Mouse (Mus musculus): ENCODE measurements around the gene Trip6. TPM values are rescaled to one million over a fixed set of nuclear protein-coding genes. Genes with fewer than 3 reads are reported as not detected.

The Trip6 gene
- total and polyA plus RNA-seq, 2 experiments from 2014 or later, result 10.9 to 17.5 TPM

DNA sequence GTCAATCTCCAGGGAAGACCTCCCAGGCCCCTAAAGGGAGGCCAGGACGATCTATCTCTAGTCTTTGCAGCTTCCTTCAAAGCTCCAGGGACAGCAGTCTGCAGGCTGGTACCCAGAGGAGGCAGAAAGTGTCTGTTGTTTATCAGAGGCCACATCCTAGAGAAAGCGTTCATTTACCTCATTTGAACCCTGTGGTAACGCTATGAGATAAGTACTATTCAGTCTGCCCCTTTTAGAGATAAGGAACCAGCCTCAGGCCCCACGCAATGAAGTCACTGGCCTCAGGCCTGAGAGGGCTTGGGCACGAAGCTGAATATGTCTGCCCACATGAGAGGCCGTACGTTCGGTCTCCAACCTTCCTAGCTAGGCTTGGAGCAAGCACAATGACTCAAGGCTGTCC is 3.2 kb upstream of the Trip6 start:
- H3K9me3 ChIP-seq (ENCODE audit: low read length), result no peaks in the 10 kb centered on the region
- H3K27me3 ChIP-seq (ENCODE audit: insufficient read depth, low read length), result no peaks in the 10 kb centered on the region
- no peaks in the 10 kb centered on the region for H3K4me1 ChIP-seq (ENCODE audit: insufficient read depth, low read length)
- 89% methylated on average over 8 of the region's 8 CpGs for WGBS
- no peak for TF ChIP-seq CTCF (IDR thresholded peaks at IDR 0.05)
- no peak overlapping the region for H3K4me2 ChIP-seq (ENCODE audit: low read depth, low read length, poor library complexity, severe bottlenecking)
- H3K27ac ChIP-seq (ENCODE audit: low read depth, low read length), result no peak overlapping the region
- H3K4me3 ChIP-seq (ENCODE audit: low read depth, low read length), result no peak overlapping the region
- no peak for ATAC-seq (ENCODE audit: low FRiP score)
- no peak for DNase-seq (ENCODE audit: low spot score)
- H3K9ac ChIP-seq (replicated peaks; ENCODE audit: low read length, poor library complexity, severe bottlenecking), result no peak overlapping the region
- peaks cover 40% of the 10 kb centered on the region for H3K36me3 ChIP-seq (ENCODE audit: insufficient read depth, low read length)

DNA sequence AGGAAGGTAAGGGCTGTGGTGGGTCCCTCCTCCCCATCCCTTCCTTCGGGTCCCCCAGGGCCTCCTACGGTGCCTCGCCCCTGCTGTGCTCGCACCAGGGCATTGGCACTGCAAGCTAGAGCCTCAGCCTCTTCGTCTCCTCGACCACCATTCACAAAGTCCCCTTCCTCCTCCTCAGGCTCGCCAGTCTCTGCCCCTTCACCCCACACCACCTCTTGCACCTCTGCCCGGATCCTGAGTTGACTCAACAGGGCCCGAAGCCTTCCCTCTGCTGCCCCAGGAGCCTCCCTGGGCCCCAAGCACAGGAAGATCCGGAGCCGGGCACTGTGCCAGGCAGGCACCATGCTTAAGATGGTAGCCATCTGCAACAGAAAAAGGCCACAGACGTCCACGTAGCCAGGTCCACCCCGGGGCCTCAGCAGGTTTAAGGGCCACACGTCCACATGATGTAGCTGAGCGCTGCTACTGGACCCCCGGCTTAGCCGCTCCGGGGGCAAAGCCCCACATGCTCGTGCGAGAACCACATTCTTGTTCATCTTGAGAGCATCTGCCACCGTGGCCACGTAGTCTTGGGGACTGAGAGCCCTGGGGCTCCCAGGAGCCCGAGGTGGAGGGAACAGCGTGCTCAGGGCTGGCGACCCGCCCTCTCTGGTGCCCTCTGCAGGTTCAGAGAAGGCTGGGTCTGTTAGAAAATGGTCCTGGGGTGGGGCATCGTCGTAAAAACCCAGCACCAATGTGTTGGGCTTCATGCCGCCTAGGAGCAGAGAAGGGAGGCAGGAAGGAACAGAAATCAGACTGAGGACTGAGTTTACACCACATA is 1.1 kb upstream of the Trip6 start:
- DNase-seq (ENCODE audit: low spot score) (no peak), ATAC-seq (ENCODE audit: low FRiP score) (no peak; the same call in 1 of the 2 replicates)
- Histone ChIP-seq H3K9me3 (ENCODE audit: low read length) (no peaks in the 10 kb centered on the region), H3K4me1 (ENCODE audit: insufficient read depth, low read length) (no peaks in the 10 kb centered on the region), H3K9ac (replicated peaks; ENCODE audit: low read length, poor library complexity, severe bottlenecking) (no peak overlapping the region), H3K27ac (ENCODE audit: low read depth, low read length) (no peak overlapping the region), H3K4me2 (ENCODE audit: low read depth, low read length, poor library complexity, severe bottlenecking) (no peak overlapping the region), H3K36me3 (ENCODE audit: insufficient read depth, low read length) (peaks cover 31% of the 10 kb centered on the region), H3K4me3 (ENCODE audit: low read depth, low read length) (no peak overlapping the region), H3K27me3 (ENCODE audit: insufficient read depth, low read length) (no peaks in the 10 kb centered on the region)
- peak; percentile 55 for TF ChIP-seq CTCF (IDR thresholded peaks at IDR 0.05)
- WGBS, result 40% methylated on average over 30 of the region's 30 CpGs

DNA sequence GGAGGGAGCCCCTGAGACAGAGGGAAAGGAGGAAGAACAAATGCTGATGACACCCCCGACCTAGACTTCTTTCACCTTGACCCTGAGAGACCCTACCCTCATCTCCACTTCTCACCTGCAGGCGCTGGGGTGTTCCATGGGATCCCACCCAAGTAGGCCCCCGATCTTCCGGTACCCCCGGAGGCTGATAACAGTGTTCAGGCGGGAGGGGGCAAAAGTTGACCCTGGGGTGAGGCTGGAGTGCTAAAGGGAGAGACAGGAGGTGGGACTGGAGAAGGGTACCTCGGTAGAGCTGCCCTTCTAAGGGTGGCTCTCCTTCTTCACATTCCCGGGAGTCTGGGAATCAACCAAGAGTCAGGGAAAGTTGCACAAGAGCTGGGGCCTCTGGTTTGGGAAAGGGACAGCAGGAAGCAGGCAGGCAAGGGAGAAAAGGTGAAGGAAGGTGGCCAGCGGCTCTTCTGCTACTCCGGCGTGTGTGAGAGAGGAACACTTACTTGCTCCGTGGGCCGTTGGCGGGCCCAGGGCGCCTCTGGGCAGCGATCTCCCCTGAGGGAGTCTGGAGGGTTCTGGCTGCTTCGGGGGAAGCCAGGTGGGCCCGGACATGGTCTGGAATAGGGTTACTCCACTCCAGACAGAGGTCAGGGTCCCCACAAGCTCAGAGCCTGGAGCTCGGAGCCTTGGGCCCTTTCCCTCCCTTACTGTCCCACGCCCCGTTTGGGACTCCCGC is 575 bp downstream of the Trip6 start:
- Histone ChIP-seq H3K9me3 (ENCODE audit: low read length) (no peaks in the 10 kb centered on the region), H3K27ac (ENCODE audit: low read depth, low read length) (peak overlapping the region; percentile 51; the same call in 1 of the 2 replicates), H3K4me2 (ENCODE audit: low read depth, low read length, poor library complexity, severe bottlenecking) (peak overlapping the region; percentile 55), H3K27me3 (ENCODE audit: insufficient read depth, low read length) (no peaks in the 10 kb centered on the region), H3K4me1 (ENCODE audit: insufficient read depth, low read length) (no peaks in the 10 kb centered on the region), H3K4me3 (ENCODE audit: low read depth, low read length) (peak overlapping the region; percentile 31), H3K9ac (replicated peaks; ENCODE audit: low read length, poor library complexity, severe bottlenecking) (peak overlapping the region; percentile 51), H3K36me3 (ENCODE audit: insufficient read depth, low read length) (peaks cover 21% of the 10 kb centered on the region)
- ATAC-seq (ENCODE audit: low FRiP score) (peak; percentile 17; the same call in 1 of the 2 replicates), DNase-seq (ENCODE audit: low spot score) (no peak)
- 7% methylated on average over 22 of the region's 22 CpGs for WGBS
- TF ChIP-seq CTCF (IDR thresholded peaks at IDR 0.05), result no peak

DNA sequence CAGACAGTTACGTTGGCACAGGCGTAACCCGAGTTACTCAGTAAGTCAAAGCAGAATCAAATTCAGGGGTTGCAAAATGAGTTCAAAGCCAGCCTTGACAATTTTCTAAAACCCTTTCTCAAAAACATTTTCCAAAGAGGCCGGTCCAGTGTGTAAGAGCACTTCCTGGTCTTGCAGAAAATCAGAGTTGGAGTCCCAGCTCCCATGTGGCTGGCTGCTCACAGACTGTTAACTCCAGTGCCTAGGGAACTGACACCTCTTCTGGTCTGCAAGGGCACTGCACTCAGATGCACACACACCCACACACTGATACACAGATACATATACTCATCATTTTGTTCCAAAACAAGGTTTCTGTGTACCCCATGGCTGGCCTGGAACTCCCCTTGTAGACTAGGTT is 5.8 kb downstream of the Trip6 start:
- peak; percentile 22; the same call in 1 of the 2 replicates for TF ChIP-seq CTCF (IDR thresholded peaks at IDR 0.05)
- H3K4me1 ChIP-seq (ENCODE audit: insufficient read depth, low read length), result peaks cover 15% of the 10 kb centered on the region
- DNase-seq (ENCODE audit: low spot score) (no peak), ATAC-seq (ENCODE audit: low FRiP score) (no peak)
- peak overlapping the region; percentile 95 for H3K27ac ChIP-seq (ENCODE audit: low read depth, low read length)
- H3K4me3 ChIP-seq (ENCODE audit: low read depth, low read length), result peak overlapping the region; percentile 86; the same call in 1 of the 2 replicates
- peak overlapping the region; percentile 94 for H3K9ac ChIP-seq (replicated peaks; ENCODE audit: low read length, poor library complexity, severe bottlenecking)
- no peaks in the 10 kb centered on the region; the same call in 1 of the 2 replicates for H3K36me3 ChIP-seq (ENCODE audit: insufficient read depth, low read length)
- H3K27me3 ChIP-seq (ENCODE audit: insufficient read depth, low read length), result no peaks in the 10 kb centered on the region
- 93% methylated on average over 4 of the region's 4 CpGs for WGBS
- peak overlapping the region; percentile 54 for H3K4me2 ChIP-seq (ENCODE audit: low read depth, low read length, poor library complexity, severe bottlenecking)
- H3K9me3 ChIP-seq (ENCODE audit: low read length), result no peaks in the 10 kb centered on the region

DNA sequence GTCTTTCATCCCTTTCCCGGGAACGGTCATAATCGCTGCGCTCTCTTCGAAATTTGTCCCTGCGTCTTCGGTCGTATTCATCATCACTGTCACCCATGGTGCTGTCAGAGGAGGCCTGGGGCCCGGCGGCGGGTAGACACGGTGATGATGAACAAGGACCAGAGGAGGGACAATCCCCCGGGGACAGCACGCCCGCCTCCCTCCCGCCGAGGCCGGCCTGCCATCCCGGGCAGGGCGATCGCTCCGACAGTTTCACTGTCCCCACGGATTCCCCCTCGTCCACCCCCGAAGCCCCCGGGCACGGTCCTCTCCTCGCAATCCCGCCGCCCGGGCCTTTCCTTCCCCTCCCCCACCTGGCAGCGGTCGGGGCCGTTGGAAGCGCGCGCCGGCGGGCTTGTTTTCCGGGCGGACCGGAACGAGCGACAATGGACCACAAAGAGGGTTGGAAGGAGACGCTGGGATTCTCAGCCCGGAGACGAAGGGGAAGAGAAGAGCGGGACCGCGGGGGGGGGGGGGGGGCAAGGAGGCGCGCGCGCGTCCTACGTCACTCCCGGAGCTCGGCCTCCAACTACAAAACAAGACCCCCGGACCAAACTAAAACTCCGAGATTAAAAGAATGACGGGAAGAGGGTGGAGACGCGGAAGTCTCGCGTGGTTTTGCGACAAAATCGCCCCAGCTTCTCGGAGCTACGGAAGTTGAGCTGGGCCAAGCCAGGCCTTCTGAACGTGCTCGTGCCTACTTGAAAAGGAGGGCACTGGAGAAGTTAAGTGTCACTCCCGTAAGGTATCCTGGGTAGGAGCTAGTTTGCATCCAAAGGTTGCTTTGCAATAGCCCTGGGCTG is 6.9 kb downstream of the Trip6 start, which contains the start of gene Srrt:
Gene Srrt (minus strand): TSS at position 604 of the 842 bp plus-strand sequence.
- Histone ChIP-seq H3K9ac (replicated peaks; ENCODE audit: low read length, poor library complexity, severe bottlenecking) (peak within 1 kb of the TSS; percentile 94), H3K4me3 (ENCODE audit: low read depth, low read length) (peak within 1 kb of the TSS; percentile 86), H3K4me2 (ENCODE audit: low read depth, low read length, poor library complexity, severe bottlenecking) (peak within 1 kb of the TSS; percentile 71), H3K27me3 (ENCODE audit: insufficient read depth, low read length) (no peaks in the 10 kb centered on the region), H3K4me1 (ENCODE audit: insufficient read depth, low read length) (peaks cover 15% of the 10 kb centered on the region), H3K27ac (ENCODE audit: low read depth, low read length) (peak within 1 kb of the TSS; percentile 95), H3K36me3 (ENCODE audit: insufficient read depth, low read length) (peaks cover 10% of the 10 kb centered on the region), H3K9me3 (ENCODE audit: low read length) (no peaks in the 10 kb centered on the region)
- no peak for TF ChIP-seq CTCF (IDR thresholded peaks at IDR 0.05)
- ATAC-seq (ENCODE audit: low FRiP score), result peak; percentile 90
- DNase-seq (ENCODE audit: low spot score), result peak; percentile 98
- WGBS, result under 1% methylated on average over 62 of the region's 72 CpGs

Data from midbrain, postnatal 0 days (tissue).